Mouse (Mus musculus) gonadal fat pad, adult 2 months (tissue): ENCODE measurements around the gene Ric3. TPM values are rescaled to one million over a fixed set of nuclear protein-coding genes. Genes with fewer than 3 reads are reported as not detected.
A peak's percentile ranks its signal among the peaks of the same experiment; 100 is the strongest.
"Not testable (repeated sequence)": the region's sequence is repeated elsewhere in the genome, so short reads cannot be mapped to it uniquely, and the experiment has no call there.

ENCODE experiments used
- DNase-seq: peaks from one replicate; pipeline ENCODE4 v3.0.0-alpha.2; 2012; ENCODE audit warnings: low read depth
- polyA plus RNA-seq: library from polyadenylated mRNA; depleted of rRNA; stranded (reverse); fragments of >200 nt; gene quantifications from 2 replicates; pipeline ENCODE4 v1.2.3, GENCODE M21; 2012; rRNA removed

Ric3 gene
- 1.3 and 2.1 TPM in 2 replicates for polyA plus RNA-seq

- no peak for DNase-seq
Measured at GRCm38 (mm10) chr7:109083113-109083812, at the start of gene Ric3. Ric3 (minus strand) TSS chr7:109083331.

DNA sequence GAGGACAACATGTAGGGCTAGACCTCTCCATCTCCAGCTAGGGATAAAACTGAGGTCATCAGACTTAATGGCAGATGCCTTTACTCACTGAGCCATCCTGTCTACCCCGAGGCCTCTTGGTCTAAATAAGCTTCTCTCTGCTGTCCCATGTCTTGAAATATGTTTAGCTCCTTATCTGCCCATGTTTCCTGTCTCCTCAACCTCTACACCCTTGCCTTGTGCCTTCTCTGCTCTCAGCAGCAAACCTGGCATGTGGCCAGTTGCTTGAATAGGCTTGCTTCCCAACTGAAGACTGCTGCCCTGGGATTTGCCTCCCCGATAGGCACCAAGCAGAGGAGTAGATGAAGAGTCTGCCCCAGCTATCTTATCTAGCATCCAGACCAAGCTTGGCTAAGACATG lies 48.4 kb upstream of the Ric3 start:
- DNase-seq: no peak

GRCm38 (mm10) chr7:109129946-109130686 lies 47.0 kb upstream of the Ric3 start:
- no peak for DNase-seq

- no peak for DNase-seq
Measured at GRCm38 (mm10) chr7:109129442-109129841, 46.3 kb upstream of the Ric3 start.

DNA sequence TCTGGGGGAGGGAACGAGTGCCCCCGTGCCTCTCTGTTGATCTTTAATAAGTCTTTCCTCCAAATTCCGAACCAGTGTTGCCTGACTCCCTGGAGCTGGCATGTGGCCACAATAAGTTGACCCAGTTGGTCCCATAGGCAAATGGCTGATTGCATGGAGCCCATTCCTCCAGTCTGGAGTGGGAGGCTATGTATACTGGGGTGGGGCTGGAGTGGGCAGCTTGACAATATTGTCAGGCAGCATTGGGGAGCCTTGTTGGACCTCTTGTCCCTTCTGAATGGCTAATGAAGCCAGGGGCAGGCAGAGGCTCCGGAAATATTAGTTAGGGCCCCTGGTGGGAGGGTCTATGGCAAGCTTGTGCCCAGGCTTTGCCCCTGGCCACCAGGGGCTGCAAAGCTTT lies 32.8 kb upstream of the Ric3 start:
- DNase-seq: no peak

DNA sequence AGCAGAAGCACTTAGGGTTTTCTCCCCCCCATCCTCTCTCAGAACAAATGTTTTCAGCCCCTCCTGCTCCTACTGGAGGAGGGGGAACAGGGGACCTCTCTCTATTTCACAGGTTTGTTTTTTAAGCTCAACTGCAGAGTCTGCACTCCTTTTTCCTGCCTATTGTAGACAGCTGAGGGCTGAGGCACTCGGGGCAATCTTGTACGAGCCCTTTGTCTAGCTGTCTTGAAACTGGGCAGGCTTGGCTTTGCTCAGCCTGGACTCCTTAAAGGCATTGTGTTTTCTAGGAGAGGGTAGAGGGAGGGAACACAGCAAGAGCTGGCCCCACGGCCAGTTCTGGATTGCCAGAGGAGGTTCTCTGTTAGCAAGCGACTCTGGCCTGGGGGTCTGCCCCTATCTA lies 32.4 kb upstream of the Ric3 start:
- DNase-seq: not testable (repeated sequence)

DNA sequence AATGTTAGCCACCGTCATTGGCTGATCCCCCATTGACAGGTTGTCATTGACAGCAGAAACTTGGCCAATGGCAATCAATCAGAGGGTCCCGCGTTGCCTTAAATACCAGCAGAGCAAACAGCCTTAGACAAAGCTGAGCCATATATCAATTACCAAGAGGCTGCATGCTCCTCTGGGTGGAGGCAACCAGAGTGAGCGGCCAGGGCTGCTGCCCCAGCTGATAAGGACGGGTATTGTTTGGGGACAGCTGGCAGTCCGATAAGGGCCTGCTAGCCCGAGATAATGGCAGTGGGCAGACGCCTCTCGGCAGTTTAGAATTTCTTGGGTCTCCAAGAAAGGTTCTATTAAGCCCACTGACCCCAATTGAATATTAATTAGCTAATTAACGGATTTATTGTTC lies 31.8 kb upstream of the Ric3 start:
- no peak for DNase-seq

DNA sequence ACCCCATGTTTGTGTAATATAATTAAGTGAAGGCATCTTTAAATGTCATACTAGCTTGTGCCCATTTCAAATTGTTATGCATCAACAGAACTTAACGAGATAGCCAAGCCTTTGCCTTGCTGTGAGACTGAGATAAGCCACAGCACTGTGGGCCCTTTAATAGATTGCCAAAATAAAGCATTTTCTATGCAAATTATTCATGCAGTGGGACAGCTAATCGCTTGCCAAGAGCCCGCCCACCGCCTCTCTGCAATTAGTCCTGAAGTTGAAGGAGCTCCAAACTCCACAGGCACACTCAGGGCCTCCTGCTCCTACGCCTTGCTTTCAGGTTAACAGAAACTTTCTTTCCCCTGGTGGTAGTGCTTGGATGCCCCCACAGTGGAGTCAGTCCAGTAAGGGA lies 27.9 kb upstream of the Ric3 start:
- no peak for DNase-seq

- DNase-seq: no peak
Measured at GRCm38 (mm10) chr7:109104894-109105293, 21.8 kb upstream of the Ric3 start.

- no peak for DNase-seq
Measured at GRCm38 (mm10) chr7:109101167-109101566, 18.0 kb upstream of the Ric3 start.

GRCm38 (mm10) chr7:109098145-109099018 lies 15.3 kb upstream of the Ric3 start:
- no peak for DNase-seq

- no peak for DNase-seq
Measured at GRCm38 (mm10) chr7:109097203-109097602, 14.1 kb upstream of the Ric3 start.

DNA sequence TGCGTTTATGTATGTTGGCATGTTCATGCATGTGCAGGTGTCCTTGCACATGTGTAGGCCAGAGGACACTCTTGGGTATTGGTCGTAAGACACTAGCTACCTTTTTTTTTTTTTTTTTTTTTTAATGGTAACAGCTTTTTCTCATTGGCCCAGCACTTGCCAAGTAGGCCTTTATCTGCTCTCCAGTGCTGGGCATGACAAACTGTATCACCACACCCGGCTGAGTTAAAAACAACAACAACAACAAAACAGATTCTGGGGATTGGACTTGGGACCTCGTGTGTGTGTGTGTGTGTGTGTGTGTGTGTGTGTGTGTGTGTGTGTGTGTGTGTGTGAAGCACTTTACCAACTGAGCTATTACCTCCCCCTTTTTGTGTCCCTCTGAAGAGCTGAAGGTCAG lies 13.5 kb upstream of the Ric3 start:
- DNase-seq: no peak

DNA sequence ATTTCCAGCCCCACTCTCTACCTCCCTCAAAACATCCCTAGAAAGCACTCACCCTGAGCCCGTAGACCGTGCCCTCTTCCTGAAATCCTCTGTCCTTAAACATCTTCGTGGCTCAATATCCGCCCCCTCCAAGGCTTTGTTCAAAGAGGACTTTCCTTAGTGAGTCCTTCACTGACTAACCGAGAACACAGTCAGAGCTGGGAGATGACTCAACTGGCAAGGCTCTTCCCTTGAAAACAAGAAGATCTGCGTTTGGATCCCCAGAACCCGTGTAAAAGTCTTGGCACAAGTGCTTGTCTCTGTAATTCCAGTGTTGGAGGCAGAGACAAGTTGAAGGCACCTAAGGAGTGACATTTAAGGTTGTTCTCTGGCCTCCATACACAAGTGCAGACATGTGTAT lies 11.2 kb upstream of the Ric3 start:
- no peak for DNase-seq

GRCm38 (mm10) chr7:109091316-109091715 lies 8.2 kb upstream of the Ric3 start:
- DNase-seq: not testable (repeated sequence)

DNA sequence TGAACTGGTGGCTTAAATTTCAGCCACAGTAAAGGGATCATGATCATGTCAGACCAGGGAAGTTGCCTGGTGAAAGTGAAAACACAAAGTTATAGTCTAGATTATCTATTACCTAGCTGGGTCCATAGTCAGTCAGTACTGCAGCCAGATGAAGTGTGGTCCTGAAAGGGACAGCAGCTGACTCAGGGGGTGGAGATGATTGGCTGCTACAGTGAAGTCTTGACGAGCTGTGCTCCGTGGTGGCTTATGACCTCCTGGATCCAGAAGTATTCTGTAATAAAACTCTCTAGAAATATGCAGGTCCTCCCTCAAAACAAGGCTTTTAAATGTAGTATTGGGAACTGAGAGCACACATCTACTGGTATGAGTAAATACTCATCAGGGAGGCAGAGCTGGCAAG lies 3.8 kb upstream of the Ric3 start:
- no peak for DNase-seq

DNA sequence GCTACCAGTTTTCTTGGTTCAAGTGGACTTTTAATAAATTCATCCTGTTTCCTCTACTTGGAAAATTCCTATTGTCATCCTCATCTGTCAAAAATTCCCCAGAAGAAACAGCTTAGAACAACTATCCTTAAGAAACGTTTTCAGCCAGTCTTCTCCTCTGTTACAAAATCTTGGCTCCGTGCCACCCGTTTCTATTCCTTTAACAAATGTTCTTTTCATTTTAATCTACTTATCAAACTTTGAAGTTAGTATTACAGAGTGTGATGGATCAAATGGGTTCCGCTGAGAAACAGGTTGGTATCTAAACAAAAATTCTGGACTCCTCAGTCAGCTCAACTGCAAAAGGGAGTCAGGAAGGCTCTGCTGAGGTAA lies 668 bp upstream of the Ric3 start:
- DNase-seq: no peak

DNA sequence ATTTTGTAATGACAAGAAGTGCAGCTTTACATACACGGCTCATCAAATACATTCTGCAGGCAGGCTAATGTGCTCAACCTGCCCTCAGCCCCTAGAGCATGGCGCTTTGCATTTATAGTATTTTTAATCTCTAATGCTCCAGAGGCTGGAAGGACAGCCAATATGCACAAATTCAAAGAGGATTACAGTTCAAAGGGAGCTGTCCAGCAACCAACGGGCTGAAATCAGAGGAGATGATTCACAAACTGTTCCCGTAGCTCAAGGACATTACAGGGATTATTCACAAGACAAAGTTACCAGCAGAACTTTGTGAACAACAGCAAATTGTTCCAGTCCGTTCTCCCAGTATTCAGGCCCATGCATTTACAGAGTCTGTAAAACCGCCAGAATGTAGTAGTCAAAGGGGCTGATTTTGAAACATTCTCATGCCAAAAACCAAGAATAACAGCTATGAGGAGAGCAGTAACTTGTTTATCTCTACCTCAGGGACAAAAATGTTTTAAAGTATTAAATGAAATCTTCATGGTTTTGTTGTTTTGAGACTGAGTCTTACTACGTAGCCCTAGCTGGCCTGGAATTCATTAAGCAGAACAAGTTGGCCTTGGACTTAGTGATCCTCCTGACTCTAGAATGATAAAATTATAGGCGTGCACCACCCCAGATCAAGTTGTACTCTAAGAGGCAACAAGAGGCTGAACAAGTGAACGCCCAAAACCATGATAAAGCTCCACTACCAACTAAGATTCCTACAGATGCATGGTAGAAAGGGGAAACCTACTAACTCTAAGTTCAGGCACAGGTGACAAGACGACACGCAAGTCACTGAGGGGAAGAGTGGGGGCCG lies 640 bp downstream of the Ric3 start:
- peak; percentile 17 for DNase-seq

GRCm38 (mm10) chr7:109072326-109072725 lies 10.8 kb downstream of the Ric3 start:
- no peak for DNase-seq

- no peak for DNase-seq
Measured at GRCm38 (mm10) chr7:109069641-109070040, 13.5 kb downstream of the Ric3 start.

- DNase-seq: no peak
Measured at GRCm38 (mm10) chr7:109059536-109059935, 23.6 kb downstream of the Ric3 start.

- DNase-seq: no peak
Measured at GRCm38 (mm10) chr7:109050831-109051230, 32.3 kb downstream of the Ric3 start.
